Mouse (Mus musculus): Measurements from ENCODE around the gene Mill1. TPM values are rescaled to one million over a fixed set of nuclear protein-coding genes. Genes with fewer than 3 reads are reported as not detected.
"Not testable (repeated sequence)": the region's sequence is repeated elsewhere in the genome, so short reads cannot be mapped to it uniquely, and the experiment has no call there.

The Mill1 gene
- not detected for total RNA-seq (2021)

- no peak for DNase-seq (ENCODE audit: low spot score in 2 of 2)
- intact Hi-C loops (cut with DNase I) = no loop called here
Observed at GRCm38 (mm10) chr7:18245047-18245446, at the start of gene Mill1. Mill1 (plus strand) TSS chr7:18245347.

DNA sequence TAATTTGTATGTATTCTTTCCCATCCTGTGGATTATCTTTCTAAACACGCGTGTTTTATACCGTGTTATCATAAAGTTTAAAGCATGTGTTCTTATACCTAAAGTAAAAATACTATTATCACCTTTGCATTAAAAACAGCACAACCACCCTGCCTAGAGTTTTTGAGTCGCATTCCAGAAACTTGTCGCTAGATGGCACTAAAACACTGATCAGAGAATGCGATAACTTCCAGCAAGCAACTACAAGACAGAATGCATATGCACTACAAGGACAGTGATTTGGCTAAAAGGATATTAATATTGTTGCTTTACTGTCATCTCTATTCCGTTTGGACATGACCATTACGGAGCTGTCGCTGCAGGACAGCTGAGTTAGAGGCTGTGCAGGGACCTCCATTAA is 34.2 kb upstream of the Mill1 start:
- no peak for DNase-seq (ENCODE audit: low spot score in 2 of 2)
- intact Hi-C loops (cut with DNase I) = loop anchor here (5.0 kb wide), 1 partner anchor 661 kb away; the partner anchor contains the start of gene Pglyrp1

GRCm38 (mm10) chr7:18214699-18215098 is 30.4 kb upstream of the Mill1 start:
- intact Hi-C loops (cut with DNase I) = loop anchor here (5.0 kb wide), 1 partner anchor 658 kb away; the partner anchor contains the start of gene Pglyrp1
- no peak for DNase-seq (ENCODE audit: low spot score in 2 of 2)

GRCm38 (mm10) chr7:18238561-18238960 is 6.6 kb upstream of the Mill1 start:
- intact Hi-C loops (cut with DNase I) = no loop called here
- DNase-seq (ENCODE audit: low spot score in 2 of 2) = no peak

DNA sequence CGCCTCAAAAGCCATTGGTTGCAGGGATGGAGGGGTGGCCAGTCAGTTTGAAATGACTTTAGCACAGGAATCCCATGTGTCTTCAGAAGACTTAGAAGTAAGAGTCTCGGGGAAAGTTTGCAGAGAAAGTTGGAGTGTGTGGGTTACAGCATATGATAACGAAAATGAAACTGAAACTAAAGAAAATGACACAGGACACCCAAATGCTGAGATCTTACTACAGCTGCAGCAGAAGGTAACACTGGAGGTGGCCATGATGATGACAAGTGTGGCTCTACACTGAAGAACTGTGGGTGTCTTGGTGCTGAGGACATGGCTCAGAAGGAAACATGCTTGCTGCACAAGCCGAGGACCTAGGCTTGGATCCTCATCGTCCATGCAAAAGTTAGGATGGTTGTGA is 3.9 kb upstream of the Mill1 start:
- DNase-seq (ENCODE audit: low spot score in 2 of 2) = no peak
- intact Hi-C loops (cut with DNase I) = no loop called here

DNA sequence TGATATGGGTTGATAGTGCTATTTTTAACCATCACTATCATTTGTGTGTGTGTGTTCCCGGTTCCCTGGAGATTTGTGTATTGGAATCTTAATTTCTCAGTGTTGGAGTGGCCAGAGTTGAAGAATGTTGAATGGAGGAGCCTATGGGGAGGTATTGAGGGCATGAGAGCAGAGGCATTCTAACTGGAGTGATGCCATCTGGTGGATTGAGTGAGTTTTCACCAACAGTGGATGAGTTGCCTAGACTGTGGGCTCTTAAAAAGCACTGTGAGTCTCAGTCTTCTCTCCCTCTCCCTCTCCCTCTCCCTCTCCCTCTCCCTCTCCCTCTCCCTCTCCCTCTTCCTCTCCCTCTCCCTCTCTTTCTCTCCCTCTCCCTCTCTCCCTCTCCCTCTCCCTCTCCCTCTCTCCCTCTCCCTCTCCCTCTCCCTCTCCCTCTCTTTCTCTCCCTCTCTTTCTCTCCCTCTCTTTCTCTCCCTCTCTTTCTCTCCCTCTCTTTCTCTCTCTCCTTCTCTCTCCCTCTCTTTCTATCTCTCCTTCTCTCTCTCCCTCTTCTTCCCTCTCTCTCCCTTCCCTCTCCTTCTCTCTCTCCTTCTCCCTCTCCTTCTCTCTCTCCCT is 1.1 kb upstream of the Mill1 start:
- DNase-seq (ENCODE audit: low spot score in 2 of 2); intact Hi-C loops (cut with DNase I): not testable (repeated sequence)

- intact Hi-C loops (cut with DNase I) = no loop called here
- DNase-seq (ENCODE audit: low spot score in 2 of 2) = no peak
Observed at GRCm38 (mm10) chr7:18260219-18260618, 15.1 kb downstream of the Mill1 start.

- intact Hi-C loops (cut with DNase I) = no loop called here
- no peak for DNase-seq (ENCODE audit: low spot score in 2 of 2)
Observed at GRCm38 (mm10) chr7:18265089-18265488, 19.9 kb downstream of the Mill1 start.

Other genes with a start within 250 kb of the Mill1 start
- gene Ceacam13, start 235.5 kb upstream of the Mill1 start, total RNA-seq (2021) = not detected
- not detected for gene Ceacam12, start 179.4 kb upstream of the Mill1 start, total RNA-seq (2021)
- not detected for gene Igfl3, start 68.9 kb upstream of the Mill1 start, total RNA-seq (2021)
- not detected for gene Psg18, start 109.7 kb downstream of the Mill1 start, total RNA-seq (2021)
- not detected for gene Psg28, start 186.7 kb downstream of the Mill1 start, total RNA-seq (2021)
- gene Psg26, start 238.8 kb downstream of the Mill1 start, total RNA-seq (2021) = not detected

Data from left cerebral cortex, postnatal 36 days (tissue).